Mouse (Mus musculus) G1E (cell line): ENCODE data around the gene Las1l.

Source experiments
- CTCF ChIP-seq: IDR thresholded peaks from 2 replicates; pipeline ENCODE4 v1.5.1; 2012; ENCODE audit warnings: low read depth, low read length, inconsistent platforms, mixed read lengths
- GATA1 ChIP-seq: IDR thresholded peaks from 2 replicates; pipeline ENCODE4 v1.6.1; 2012; ENCODE audit warnings: borderline replicate concordance, low read length, inconsistent platforms, mixed read lengths
- TAL1 ChIP-seq: conservative IDR thresholded peaks from 2 replicates; pipeline ENCODE4 v1.6.1; 2012; ENCODE audit warnings: low read depth, low read length, inconsistent platforms, mixed read lengths

DNA sequence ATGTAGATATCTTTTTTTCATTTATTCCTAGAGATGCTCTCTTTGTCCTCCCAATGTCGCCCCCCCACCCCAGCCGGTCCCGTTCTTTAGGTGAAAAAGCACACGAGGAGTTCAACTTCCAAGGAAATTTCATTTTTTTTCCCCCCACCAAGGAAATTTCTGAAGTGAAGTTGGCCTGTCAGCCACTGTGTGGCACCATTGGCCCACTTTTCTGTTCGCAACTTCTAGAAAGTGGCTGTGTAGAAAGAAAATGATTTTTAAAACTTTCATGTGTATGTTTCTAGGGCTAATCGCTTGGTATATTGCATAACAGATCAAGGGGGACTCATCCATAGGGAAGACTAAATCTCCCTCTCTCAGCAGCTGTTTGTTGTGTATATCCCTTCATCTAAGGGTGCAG lies 49.6 kb upstream of the Las1l start:
- TF ChIP-seq CTCF (no peak), GATA1 (no peak), TAL1 (no peak)
